Mouse (Mus musculus): ENCODE data around the gene Smim11.
A peak's percentile ranks its signal among the peaks of the same experiment; 100 is the strongest.

The Smim11 gene

DNA sequence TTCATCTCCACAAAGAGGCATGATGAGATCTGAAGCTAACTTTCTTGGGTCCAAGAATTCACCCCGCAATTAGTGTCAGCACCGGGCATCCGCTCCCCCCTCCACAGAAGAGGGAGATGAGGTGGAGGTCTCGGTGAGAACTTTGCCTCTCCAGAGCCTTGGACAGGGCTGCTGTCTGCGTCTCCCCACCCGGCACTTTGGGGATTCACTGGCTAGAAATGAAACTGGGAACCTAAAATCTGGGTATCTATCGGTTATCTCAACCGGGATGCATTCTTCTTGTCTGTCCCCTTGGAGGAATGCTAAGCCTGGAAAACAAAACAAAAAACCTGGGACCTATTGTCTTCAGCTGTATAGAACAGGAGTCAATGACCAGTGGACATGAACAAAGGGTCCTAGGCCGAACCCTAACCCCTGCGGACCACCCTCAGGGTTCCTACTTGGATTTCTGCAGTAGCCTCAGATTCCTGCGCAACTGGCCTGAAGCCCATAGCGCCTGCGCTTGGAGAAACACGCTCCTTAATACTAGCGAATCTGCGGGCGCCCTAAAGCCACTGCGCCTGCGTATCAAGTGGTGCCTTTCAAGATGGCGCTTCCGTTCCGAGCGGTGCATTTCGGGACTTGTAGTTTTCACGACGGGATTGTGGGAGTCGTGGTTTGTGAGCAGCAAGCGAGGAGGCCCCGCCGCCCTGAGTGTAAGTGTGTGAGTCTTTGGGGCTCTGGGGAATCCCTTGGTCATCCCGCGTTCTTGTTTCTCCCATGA is at the start of gene Smim11:
TSS of gene Smim11 (plus strand) at position 638 of the 763 bp plus-strand sequence.
- peak; percentile 97 for DNase-seq (ENCODE audit: low read depth)

- DNase-seq (ENCODE audit: low read depth): no peak
These were observed 46.8 kb upstream of the Smim11 start for GRCm38 (mm10) chr16:92254316-92254715.

GRCm38 (mm10) chr16:92267861-92268260 is 33.2 kb upstream of the Smim11 start:
- DNase-seq (ENCODE audit: low read depth): no peak

DNA sequence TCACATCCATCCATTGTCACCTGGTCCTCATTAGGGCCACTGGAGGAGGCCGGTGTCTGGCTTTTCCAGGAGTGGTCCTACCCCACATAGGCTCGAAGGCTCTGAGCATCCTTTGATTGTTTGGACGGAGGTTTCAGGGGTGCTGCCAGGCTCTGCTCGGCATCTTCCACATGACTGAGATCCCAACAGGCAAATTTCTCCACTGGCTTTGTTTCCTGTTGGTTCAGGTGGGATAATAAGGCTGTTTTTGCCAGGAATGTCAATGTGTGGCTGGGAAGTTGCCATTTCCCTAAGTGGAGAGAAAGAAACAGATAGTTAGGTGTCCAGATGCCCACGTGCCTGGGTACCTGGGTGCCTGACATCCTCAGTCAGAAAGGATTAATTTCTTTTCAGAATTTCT is 26.6 kb upstream of the Smim11 start:
- no peak for DNase-seq (ENCODE audit: low read depth)

- no peak for DNase-seq (ENCODE audit: low read depth)
These were observed 25.6 kb upstream of the Smim11 start for GRCm38 (mm10) chr16:92275526-92275925.

DNA sequence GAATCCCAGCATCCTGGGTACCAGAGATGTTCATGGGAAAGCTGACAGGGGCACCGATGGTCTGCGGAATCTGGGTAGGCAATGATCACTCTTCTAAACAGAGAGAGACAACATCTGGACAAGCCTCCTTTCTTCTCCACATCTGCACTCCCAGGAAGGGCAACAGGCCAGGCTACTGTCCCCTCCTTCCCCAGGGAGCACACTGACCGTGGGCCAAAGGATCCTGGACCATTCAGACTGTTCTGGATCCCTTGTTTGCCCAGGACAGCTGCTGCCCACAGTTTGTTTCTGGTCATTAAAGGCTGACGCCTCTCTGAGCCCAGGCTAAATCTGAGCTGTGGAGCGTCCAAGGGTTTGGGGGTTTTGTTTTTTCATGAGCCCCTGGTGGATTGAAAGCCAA is 18.4 kb upstream of the Smim11 start:
- no peak for DNase-seq (ENCODE audit: low read depth)

DNA sequence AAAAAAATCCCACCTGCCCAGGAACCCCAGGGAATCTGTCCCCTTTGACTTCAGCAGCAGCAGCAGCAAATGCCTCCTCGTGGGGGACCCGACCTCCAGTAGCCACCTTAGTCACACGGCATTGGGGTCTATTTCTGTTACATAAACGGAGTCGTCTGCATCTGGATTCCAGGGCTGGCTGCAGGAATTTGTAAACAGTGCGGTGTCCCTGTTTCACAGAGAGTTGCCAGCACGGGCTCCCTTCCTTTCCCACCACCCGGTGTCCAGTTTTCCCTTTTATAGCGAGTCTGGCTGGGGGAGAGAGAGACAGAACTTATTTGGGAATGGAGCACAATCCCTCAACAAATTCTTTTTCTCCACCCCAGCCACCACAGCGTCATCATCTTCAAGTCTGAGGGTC is 16.0 kb upstream of the Smim11 start:
- no peak for DNase-seq (ENCODE audit: low read depth)

DNA sequence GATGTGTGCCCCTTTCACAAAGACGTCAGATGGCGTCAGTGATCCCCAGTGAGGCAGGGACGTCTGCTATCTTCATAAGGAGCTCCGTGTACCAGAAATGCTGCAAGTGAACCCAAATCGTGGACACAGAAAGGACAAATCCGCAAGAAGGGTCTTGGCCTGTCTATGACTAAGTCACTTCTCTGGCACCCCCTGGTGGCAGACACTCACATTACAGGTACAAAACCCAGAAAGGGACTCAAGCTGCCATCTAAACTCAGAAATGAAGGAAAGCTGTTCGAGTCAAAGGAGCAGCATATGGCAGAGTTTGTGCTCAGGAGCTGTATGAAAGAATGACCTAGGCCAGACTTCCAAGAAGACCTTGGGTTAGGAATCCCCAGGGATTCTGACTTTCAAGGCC is 14.5 kb upstream of the Smim11 start:
- peak; percentile 72 for DNase-seq (ENCODE audit: low read depth)

- no peak for DNase-seq (ENCODE audit: low read depth)
These were observed 12.3 kb upstream of the Smim11 start for GRCm38 (mm10) chr16:92288778-92289177.

GRCm38 (mm10) chr16:92290045-92290444 is 11.0 kb upstream of the Smim11 start:
- DNase-seq (ENCODE audit: low read depth): no peak

DNA sequence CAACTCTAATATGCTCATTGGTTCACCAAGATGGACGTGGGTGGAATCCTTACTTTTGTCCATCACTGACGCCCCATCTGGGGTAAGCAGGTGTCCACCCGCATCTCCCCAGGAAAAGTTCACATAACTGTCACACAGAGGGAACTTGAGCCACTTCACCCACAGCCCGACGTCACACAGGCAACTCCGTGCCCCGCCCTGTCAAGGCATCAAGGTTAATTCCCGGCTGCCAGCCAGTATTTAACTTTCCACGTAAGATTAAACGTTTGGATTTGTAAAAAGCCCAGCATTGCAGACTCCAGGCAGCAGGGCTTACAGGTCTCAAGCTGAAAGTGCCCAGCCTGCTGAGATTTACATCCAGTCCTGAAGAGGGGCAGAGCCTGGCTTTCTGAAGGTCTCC is 9.0 kb upstream of the Smim11 start, which contains the start of gene Kcne2:
TSS of gene Kcne2 (plus strand) at position 289 of the 400 bp plus-strand sequence.
- DNase-seq (ENCODE audit: low read depth): no peak

- DNase-seq (ENCODE audit: low read depth): no peak
These were observed 6.7 kb upstream of the Smim11 start for GRCm38 (mm10) chr16:92294267-92294970.

DNA sequence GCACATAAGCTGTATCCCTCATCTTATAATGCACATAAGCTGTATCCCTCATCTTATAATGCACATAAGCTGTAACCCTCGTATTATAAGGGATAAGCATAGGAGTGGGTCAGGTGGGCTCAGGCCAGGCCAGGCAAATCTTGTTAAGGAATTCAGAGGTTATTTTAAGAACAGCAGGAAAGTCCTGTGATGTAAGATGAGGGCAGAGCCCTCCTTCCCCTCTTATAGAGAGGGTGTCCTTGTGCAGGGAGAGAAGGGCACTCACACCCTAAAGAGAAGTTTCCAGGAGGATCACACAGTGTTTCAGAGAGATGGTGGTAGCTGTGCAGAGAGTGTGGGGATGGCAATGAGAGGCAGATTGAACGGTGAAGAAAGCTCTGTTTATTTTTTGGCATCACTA is 5.8 kb upstream of the Smim11 start:
- DNase-seq (ENCODE audit: low read depth): no peak

GRCm38 (mm10) chr16:92301412-92301806 is 323 bp downstream of the Smim11 start:
- no peak for DNase-seq (ENCODE audit: low read depth)

GRCm38 (mm10) chr16:92301989-92302388 is 903 bp downstream of the Smim11 start:
- DNase-seq (ENCODE audit: low read depth): no peak

DNA sequence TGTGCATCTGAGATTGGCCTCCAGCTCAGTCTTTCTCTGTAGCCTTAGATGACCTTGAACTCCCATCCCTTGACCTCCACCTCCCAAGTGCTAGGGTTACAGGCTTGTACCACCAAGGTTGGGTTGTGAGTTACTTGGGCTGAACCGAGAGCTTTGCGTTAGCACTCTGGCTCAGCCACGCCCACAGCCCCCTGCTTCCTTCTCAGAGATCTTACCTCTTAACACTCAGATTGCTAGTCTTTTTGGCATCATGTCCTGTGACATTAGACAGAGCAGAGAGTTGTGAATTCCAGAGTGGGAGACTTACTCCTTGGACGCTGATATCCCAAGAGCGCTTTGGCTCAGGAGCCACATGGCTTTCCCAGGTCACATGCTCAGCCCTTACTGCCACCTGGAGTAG is 1.4 kb downstream of the Smim11 start:
- no peak for DNase-seq (ENCODE audit: low read depth)

- DNase-seq (ENCODE audit: low read depth): no peak
These were observed 4.4 kb downstream of the Smim11 start for GRCm38 (mm10) chr16:92305519-92305918.

DNA sequence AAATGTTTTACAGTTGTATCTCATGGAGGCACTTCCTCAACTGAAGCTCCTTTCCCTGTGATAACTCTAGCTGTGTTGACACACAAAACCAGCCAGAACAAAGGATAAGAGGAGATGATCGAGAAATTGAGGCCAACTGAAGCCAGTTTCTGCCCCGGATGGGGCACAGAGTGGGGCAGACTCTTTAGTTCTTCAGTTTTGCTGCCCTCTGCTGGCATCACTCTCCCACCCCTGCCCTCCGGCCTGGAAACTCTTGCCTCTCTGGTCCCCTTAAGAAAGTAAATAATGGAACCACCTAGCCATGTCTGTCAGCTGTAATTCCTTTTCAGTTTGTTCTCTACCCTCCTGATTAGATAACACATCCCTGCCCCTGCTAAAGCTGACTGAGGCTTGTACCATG is 6.9 kb downstream of the Smim11 start:
- DNase-seq (ENCODE audit: low read depth): no peak

DNA sequence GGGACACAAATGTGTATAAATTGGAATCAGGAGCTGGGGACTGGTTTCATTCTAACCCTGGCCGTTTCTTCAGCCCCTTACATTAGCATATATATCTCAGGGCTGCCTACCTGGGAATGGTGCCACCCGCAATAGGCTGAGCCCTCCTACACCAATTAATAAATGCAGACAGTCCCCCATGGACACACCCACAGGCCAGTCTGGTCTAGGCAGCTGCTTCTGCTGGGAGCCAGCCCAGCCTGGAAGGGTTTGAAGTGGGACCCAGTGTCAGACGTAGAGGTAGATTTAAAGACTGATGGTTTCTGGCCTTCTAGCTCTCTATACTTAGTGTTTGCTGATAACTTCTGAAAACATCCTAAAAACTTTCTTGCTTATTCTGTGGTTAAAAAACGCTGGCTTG is 8.0 kb downstream of the Smim11 start:
- DNase-seq (ENCODE audit: low read depth): no peak

GRCm38 (mm10) chr16:92313953-92314741 is 13.1 kb downstream of the Smim11 start:
- peak; percentile 46 for DNase-seq (ENCODE audit: low read depth)

GRCm38 (mm10) chr16:92316049-92316738 is 15.1 kb downstream of the Smim11 start:
- no peak for DNase-seq (ENCODE audit: low read depth)

Data from c-Kit-positive CD71-negative TER-119-negative erythroid progenitor cells, embryonic 14.5 days (primary cell).